Mouse (Mus musculus) subcutaneous adipose tissue, adult 2 months (tissue): ENCODE results near the gene Msh4. TPM values are rescaled to one million over a fixed set of nuclear protein-coding genes. Genes with fewer than 3 reads are reported as not detected.

Source experiments
- polyA plus RNA-seq: library from polyadenylated mRNA; depleted of rRNA; stranded (reverse); fragments of >200 nt; gene quantifications from 2 replicates; pipeline ENCODE4 v1.2.3, GENCODE M21; 2012; ENCODE audit warnings: low replicate concordance; rRNA removed

The Msh4 gene
- 0.03 and 0.04 TPM in 2 replicates for polyA plus RNA-seq

GRCm38 (mm10) chr3:153906136-153906871 is at the start of gene Msh4:
TSS of gene Msh4 (minus strand) at chr3:153906138.

GRCm38 (mm10) chr3:153944335-153944990 is 38.5 kb upstream of the Msh4 start, which contains the start of gene Acadm:
TSS of gene Acadm (minus strand) at chr3:153944632.

DNA sequence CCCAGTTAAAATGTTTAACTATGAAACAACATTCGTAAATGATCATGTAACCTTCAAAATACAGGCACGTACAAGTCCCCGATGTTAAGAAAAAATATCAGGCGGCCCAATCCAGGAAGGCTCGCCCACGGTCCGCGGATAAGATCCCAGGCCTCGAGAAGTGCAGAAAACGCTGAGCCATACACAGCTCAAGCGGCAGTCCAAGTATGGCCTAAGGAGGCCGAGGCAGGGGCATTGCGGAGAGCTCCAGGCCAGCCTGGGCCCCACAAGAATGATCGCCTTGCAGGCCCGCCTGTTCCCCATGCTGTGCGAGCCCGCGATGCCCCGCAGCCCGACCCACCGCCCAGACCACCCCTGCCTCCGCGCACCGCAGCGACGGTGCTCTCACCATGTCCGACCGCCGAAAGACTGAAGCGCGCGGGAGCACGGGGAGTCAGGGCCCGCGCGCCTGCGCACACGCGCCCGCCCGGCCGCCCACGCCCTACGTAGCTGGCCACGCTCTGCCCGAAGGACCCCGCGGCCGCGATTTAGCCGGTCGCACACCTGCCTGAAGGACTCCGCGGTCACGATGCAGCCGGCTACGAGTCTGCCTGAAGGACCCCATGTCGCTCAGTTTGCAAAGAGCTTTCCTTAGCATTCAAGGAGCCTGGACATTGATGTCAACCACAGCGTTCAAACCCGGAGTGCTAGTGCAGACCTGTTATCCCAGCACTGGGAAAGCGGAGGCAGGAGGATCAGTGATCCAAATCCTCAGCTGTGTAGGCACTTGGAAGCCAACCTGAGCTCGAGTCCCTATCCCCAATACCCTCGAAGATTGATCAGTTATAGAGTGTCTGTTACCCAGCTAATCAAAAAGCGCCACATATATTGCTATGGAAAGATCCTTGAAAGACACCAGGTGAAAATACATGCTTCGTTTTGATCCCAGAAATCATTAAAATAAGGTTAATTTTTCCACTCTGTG is 6.9 kb upstream of the Msh4 start, which contains the start of gene Rabggtb:
Gene Rabggtb (minus strand): TSS at position 464 of the 964 bp plus-strand sequence.

GRCm38 (mm10) chr3:153844030-153844429 is 61.9 kb downstream of the Msh4 start, which contains the start of gene Asb17:
TSS of gene Asb17 (plus strand) at chr3:153844209.

Other genes with a start within 250 kb of the Msh4 start
- 2.4 and 5.5 TPM in 2 replicates for gene St6galnac3, start 181.0 kb downstream of the Msh4 start, polyA plus RNA-seq
- gene Asb17, start 61.9 kb downstream of the Msh4 start, polyA plus RNA-seq, result not detected in 2 replicates
- gene Rabggtb, start 6.9 kb upstream of the Msh4 start, polyA plus RNA-seq, result 38.6 and 57.8 TPM in 2 replicates
- gene Acadm, start 38.5 kb upstream of the Msh4 start, polyA plus RNA-seq, result 91.6 and 191 TPM in 2 replicates
- 0.10 and 0.21 TPM in 2 replicates for gene Slc44a5, start 67.3 kb upstream of the Msh4 start, polyA plus RNA-seq